Comparison of ENCODE assay signal across 23 mouse cellular contexts in genomic region chr2:13834989-13835388, GRCm38 (mm10).
"Had no signal": no experiment of that assay in that cellular context is flagged by ENCODE, and none has a peak within 500 bp of the region (broad histone marks: within the 10 kb centered on the region; RNA-seq: fewer than 3 reads in every experiment).

No protein-coding gene starts in this region.

- H3K9ac ChIP-seq: liver, postnatal 0 days; lung, embryonic 15.5 days; midbrain, embryonic 12.5 days; neural tube, embryonic 13.5 days; neural tube, embryonic 15.5 days had no signal

- ATAC-seq: liver, postnatal 0 days; lung, postnatal 0 days; midbrain, embryonic 16.5 days had no signal

- H3K4me3 ChIP-seq: lung, embryonic 15.5 days; megakaryocyte, embryonic 14.5 days; midbrain, embryonic 10.5 days; midbrain, embryonic 12.5 days; myocyte; neural tube, embryonic 13.5 days; neural tube, embryonic 15.5 days had no signal

- H3K4me2 ChIP-seq: lung, embryonic 15.5 days; midbrain, embryonic 12.5 days; neural tube, embryonic 13.5 days; neural tube, embryonic 15.5 days had no signal

- H3K36me3 ChIP-seq: lung, embryonic 15.5 days; midbrain, embryonic 10.5 days; midbrain, embryonic 12.5 days; neural tube, embryonic 13.5 days; neural tube, embryonic 15.5 days had no signal

- H3K9me3 ChIP-seq: lung, embryonic 15.5 days; midbrain, embryonic 10.5 days; midbrain, embryonic 12.5 days; neural tube, embryonic 13.5 days; neural tube, embryonic 15.5 days had no signal

- H3K27me3 ChIP-seq: lung, embryonic 15.5 days; megakaryocyte, embryonic 14.5 days; midbrain, embryonic 12.5 days; neural tube, embryonic 13.5 days; neural tube, embryonic 15.5 days had no signal

- H3K27ac ChIP-seq: lung, embryonic 15.5 days; macrophage; midbrain, embryonic 10.5 days; midbrain, embryonic 12.5 days; neural tube, embryonic 13.5 days; neural tube, embryonic 15.5 days had no signal

- H3K4me1 ChIP-seq: lung, embryonic 15.5 days; midbrain, embryonic 10.5 days; midbrain, embryonic 12.5 days; neural tube, embryonic 13.5 days; neural tube, embryonic 15.5 days had no signal

- DNase-seq: liver, postnatal 0 days; lung, adult 2 months; lung, postnatal 14 days; lung, postnatal 36 days; midbrain, embryonic 14.5 days; retina, postnatal 1 day; right cerebral cortex, adult 18-20 months; right cerebral cortex, postnatal 25 days; right cerebral cortex, postnatal 4 days; spleen, adult 18-20 months; thymus, adult 2 months; thymus, postnatal 25 days; thymus, postnatal 4 days had no signal
